Mouse (Mus musculus): ENCODE results near the gene Prrt2.

GRCm38 (mm10) chr7:127008239-127009019, 12.6 kb downstream of the Prrt2 start:
- no peak for TF ChIP-seq CTCF (conservative IDR thresholded peaks at IDR 0.05; ENCODE audit: low read length)
- TF ChIP-seq NANOG (IDR thresholded peaks at IDR 0.05; ENCODE audit: borderline replicate concordance, low read length) = no peak
- TF ChIP-seq POU5F1 (IDR thresholded peaks at IDR 0.05; ENCODE audit: borderline replicate concordance, low read length) = no peak
